Mouse (Mus musculus) CH12.LX (cell line): ENCODE measurements around the gene Odf4.

ENCODE experiments used
- CTCF ChIP-seq, 2 experiments: IDR thresholded peaks in 1 of 2; conservative IDR thresholded peaks in 1 of 2; 2 replicates each; pipeline ENCODE4 v1.5.1; 2011 to 2012; ENCODE audit warnings: low read depth in 2 of 2, low read length in 2 of 2, improper control_type of control experiment in 1 of 2, inconsistent platforms in 1 of 2, mild to moderate bottlenecking in 1 of 2, moderate library complexity in 1 of 2
- EP300 ChIP-seq: IDR thresholded peaks from 2 replicates; pipeline ENCODE4 v1.6.1; 2011; ENCODE audit warnings: low read length, improper control_type of control experiment
- GABPA ChIP-seq: IDR thresholded peaks from 2 replicates; pipeline ENCODE4 v1.6.1; 2012; ENCODE audit warnings: low read depth, low read length, improper control_type of control experiment, inconsistent platforms; ENCODE audit not compliant: insufficient replicate concordance
- HCFC1 ChIP-seq: IDR thresholded peaks from 2 replicates; pipeline ENCODE4 v1.6.1; 2012; ENCODE audit warnings: low read depth, mild to moderate bottlenecking, inconsistent platforms, low read length, improper control_type of control experiment
- JUND ChIP-seq: conservative IDR thresholded peaks from 2 replicates; pipeline ENCODE4 v1.6.1; 2011; ENCODE audit warnings: low read depth, low read length, improper control_type of control experiment
- MAZ ChIP-seq: IDR thresholded peaks from 2 replicates; pipeline ENCODE4 v1.6.1; 2012; ENCODE audit warnings: low read depth, mild to moderate bottlenecking, inconsistent platforms, low read length, improper control_type of control experiment, moderate library complexity
- MEF2A ChIP-seq: IDR thresholded peaks from 2 replicates; pipeline ENCODE4 v1.6.1; 2014; ENCODE audit warnings: low read depth, mild to moderate bottlenecking, inconsistent platforms, low read length, improper control_type of control experiment, borderline replicate concordance
- POLR2A ChIP-seq: IDR thresholded peaks from 2 replicates; pipeline ENCODE4 v1.6.1; 2011; ENCODE audit warnings: low read depth, mild to moderate bottlenecking, improper control_type of control experiment, low read length
- POLR2AphosphoS2 ChIP-seq: IDR thresholded peaks from 2 replicates; pipeline ENCODE4 v1.6.1; 2011; ENCODE audit warnings: low read depth, low read length, improper control_type of control experiment
- RAD21 ChIP-seq: IDR thresholded peaks from 2 replicates; pipeline ENCODE4 v1.6.1; 2011; ENCODE audit warnings: low read depth, mild to moderate bottlenecking, low read length, improper control_type of control experiment, moderate library complexity
- USF1 ChIP-seq: IDR thresholded peaks from 2 replicates; pipeline ENCODE4 v1.6.1; 2014; ENCODE audit warnings: low read depth, mild to moderate bottlenecking, inconsistent platforms, low read length, improper control_type of control experiment
- USF2 ChIP-seq: conservative IDR thresholded peaks from 2 replicates; pipeline ENCODE4 v1.6.1; 2011; ENCODE audit warnings: low read depth, low read length, improper control_type of control experiment
- ZNF384 ChIP-seq: IDR thresholded peaks from 2 replicates; pipeline ENCODE4 v1.6.1; 2012; ENCODE audit warnings: low read depth, low read length, improper control_type of control experiment, inconsistent platforms

- TF ChIP-seq GABPA (no peak), CTCF (conservative IDR thresholded peaks at IDR 0.05 in 1 of 2, IDR thresholded peaks at IDR 0.05 in 1 of 2; ENCODE audit: low read depth in 2 of 2, low read length in 2 of 2) (no peak), EP300 (no peak), MEF2A (no peak), POLR2A (no peak), RAD21 (no peak), ZNF384 (no peak), JUND (no peak), POLR2AphosphoS2 (no peak), HCFC1 (no peak), MAZ (no peak), USF1 (no peak), USF2 (no peak)
These were observed 30.4 kb upstream of the Odf4 start, which contains the start of gene Arhgef15 for GRCm38 (mm10) chr11:68957308-68957707.
